Mouse (Mus musculus) liver, postnatal 0 days (tissue): ENCODE measurements at regions not wholly inside any gene's neighbourhood (a gene's known extent, or its start where the extent isn't known, plus 50 kb on each side); places are given as distances from the start of the nearest gene placed in this dataset.

Experiments used
- ATAC-seq: fragments of 200-750 bp; cut with Nextera tagmentation; 2 replicates; pipeline ENCODE4 v1.8.0; 2017; ENCODE audit warnings: mild to moderate bottlenecking, moderate library complexity
- DNase-seq: peaks from one replicate; pipeline ENCODE4 v3.0.0-alpha.2; 2016
- H3K27ac ChIP-seq: fragments of 300-500 bp; sonication (generic); 2 replicates; pipeline ENCODE4 v1.5.1; 2014; ENCODE audit warnings: antibody characterized with exemption, moderate library complexity, mild to moderate bottlenecking, low read depth
- H3K27me3 ChIP-seq: fragments of 300-500 bp; sonication (generic); 2 replicates; pipeline ENCODE4 v1.6.1; 2014; ENCODE audit warnings: low read length, control low read depth, mixed read lengths; ENCODE audit not compliant: insufficient read depth
- H3K36me3 ChIP-seq: fragments of 300-500 bp; sonication (generic); replicated peaks from 2 replicates; pipeline ENCODE4 v1.6.1; 2014; ENCODE audit warnings: mild to moderate bottlenecking, control low read depth, low read length, moderate library complexity, mixed read lengths; ENCODE audit not compliant: insufficient read depth
- H3K4me1 ChIP-seq: fragments of 300-500 bp; sonication (generic); 2 replicates; pipeline ENCODE4 v1.6.1; 2014; ENCODE audit warnings: antibody characterized with exemption, mild to moderate bottlenecking, control low read depth; ENCODE audit not compliant: insufficient read depth
- H3K4me2 ChIP-seq: fragments of 300-500 bp; sonication (generic); 2 replicates; pipeline ENCODE4 v1.6.1; 2014; ENCODE audit warnings: low read depth, mild to moderate bottlenecking, low read length, moderate library complexity, mixed read lengths
- H3K4me3 ChIP-seq: fragments of 300-500 bp; sonication (generic); 2 replicates; pipeline ENCODE4 v1.5.1; 2014; ENCODE audit warnings: low read depth, low read length
- H3K9ac ChIP-seq: fragments of 300-500 bp; sonication (generic); replicated peaks from 2 replicates; pipeline ENCODE4 v1.6.1; 2014; ENCODE audit warnings: mild to moderate bottlenecking, moderate library complexity
- H3K9me3 ChIP-seq: fragments of 300-500 bp; sonication (generic); 2 replicates; pipeline ENCODE4 v1.6.1; 2016; ENCODE audit warnings: mild to moderate bottlenecking, control low read depth, low read length, mixed read lengths
- CTCF ChIP-seq: sonication (generic); IDR thresholded peaks from 2 replicates; pipeline ENCODE4 v1.5.1; 2016; ENCODE audit warnings: antibody characterized with exemption, low read depth
- EP300 ChIP-seq: IDR thresholded peaks from 2 replicates; pipeline ENCODE4 v1.6.1; 2016; ENCODE audit warnings: antibody characterized with exemption, low read depth, mild to moderate bottlenecking
- WGBS: fragments of 180-500 bp; shearing (Covaris S2); extraction: QIAGEN DNeasy Blood & Tissue Kit; methylation state at CpG from one replicate; pipeline ENCODE4 v1.1.7; 2014; ENCODE audit not compliant: insufficient replicate concordance; 5-methylcytosine and 5-hydroxymethylcytosine counted together

DNA sequence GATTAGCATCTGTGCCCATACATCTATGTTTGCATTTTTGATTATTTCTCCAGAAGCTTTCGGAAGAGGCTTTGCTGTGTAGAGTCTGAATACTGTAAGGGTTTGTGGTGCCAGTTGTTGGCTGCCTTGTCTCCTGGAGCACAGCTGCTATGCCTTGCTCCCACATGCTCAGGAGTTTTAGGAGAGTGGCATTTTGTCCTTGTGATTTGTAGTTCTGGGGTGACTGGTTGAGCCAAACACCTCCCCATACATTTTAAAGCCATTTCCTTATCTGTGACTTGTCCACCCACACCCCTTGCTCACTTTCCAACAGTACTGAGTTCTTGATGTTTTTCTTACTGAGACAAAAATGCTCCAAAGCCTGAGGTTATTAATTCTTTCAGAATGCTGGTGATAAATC lies 60.4 kb upstream of the Lipc start:
- H3K27ac ChIP-seq, result no peak overlapping the region
- DNase-seq (no peak), ATAC-seq (no peak)
- no peaks in the 10 kb centered on the region for H3K4me1 ChIP-seq
- H3K27me3 ChIP-seq, result no peaks in the 10 kb centered on the region
- H3K9ac ChIP-seq, result no peak overlapping the region
- H3K36me3 ChIP-seq, result no peaks in the 10 kb centered on the region
- WGBS, result 90% methylated on average over 1 of the region's 1 CpGs
- no peak overlapping the region for H3K4me3 ChIP-seq
- no peak overlapping the region for H3K4me2 ChIP-seq
- TF ChIP-seq CTCF (no peak), EP300 (no peak)
- H3K9me3 ChIP-seq, result no peaks in the 10 kb centered on the region

DNA sequence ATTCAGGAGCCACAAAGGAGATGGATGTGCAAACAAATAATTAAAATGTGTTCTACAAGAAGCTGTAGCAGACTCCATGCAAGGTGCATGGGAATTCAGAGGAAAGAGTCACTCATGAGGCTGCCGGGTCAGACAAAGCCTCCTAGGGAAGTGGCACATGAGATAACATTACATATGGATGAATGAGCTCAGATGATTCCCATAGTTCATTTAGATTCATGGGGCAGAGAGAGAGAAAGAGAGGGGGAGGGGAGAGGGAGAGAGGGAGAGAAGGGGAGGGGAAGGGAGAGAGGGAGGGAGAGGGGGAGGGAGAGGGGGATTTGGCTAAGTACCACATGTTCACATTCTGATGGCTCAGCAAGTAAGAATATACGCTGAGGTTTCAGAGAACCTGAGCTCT lies 52.6 kb upstream of the Lipc start:
- 89% methylated on average over 2 of the region's 2 CpGs for WGBS

More for the DNA sequence above, 52.6 kb upstream of the Lipc start:
- DNase-seq, result no peak
- Histone ChIP-seq H3K9me3 (no peaks in the 10 kb centered on the region), H3K27me3 (no peaks in the 10 kb centered on the region), H3K27ac (no peak overlapping the region), H3K9ac (no peak overlapping the region), H3K36me3 (no peaks in the 10 kb centered on the region), H3K4me3 (no peak overlapping the region), H3K4me2 (no peak overlapping the region), H3K4me1 (no peaks in the 10 kb centered on the region)
- no peak for ATAC-seq
- TF ChIP-seq CTCF (no peak), EP300 (no peak)
